Mouse (Mus musculus) heart, embryonic 11.5 days (tissue): ENCODE data around the gene Trafd1. TPM values are rescaled to one million over a fixed set of nuclear protein-coding genes. Genes with fewer than 3 reads are reported as not detected.

ENCODE experiments used
- ATAC-seq: fragments of 200-750 bp; cut with Nextera tagmentation; replicated peaks from 2 replicates; pipeline ENCODE4 v1.8.0; 2017; ENCODE audit warnings: moderate library complexity; ENCODE audit not compliant: insufficient number of reproducible peaks, low FRiP score, low TSS enrichment
- H3K27ac ChIP-seq: fragments of 300-500 bp; sonication (generic); 2 replicates; pipeline ENCODE4 v1.5.1; 2014; ENCODE audit warnings: mild to moderate bottlenecking, low read depth, low read length
- H3K27me3 ChIP-seq: fragments of 300-500 bp; sonication (generic); 2 replicates; pipeline ENCODE4 v1.6.1; 2014; ENCODE audit warnings: mild to moderate bottlenecking, low read length, mixed read lengths; ENCODE audit not compliant: control insufficient read depth, insufficient read depth
- H3K36me3 ChIP-seq: fragments of 300-500 bp; sonication (generic); 2 replicates; pipeline ENCODE4 v1.6.1; 2014; ENCODE audit warnings: mild to moderate bottlenecking, low read length, moderate library complexity, mixed read lengths; ENCODE audit not compliant: control insufficient read depth, insufficient read depth
- H3K4me1 ChIP-seq: fragments of 300-500 bp; sonication (generic); 2 replicates; pipeline ENCODE4 v1.6.1; 2014; ENCODE audit warnings: low read length; ENCODE audit not compliant: control insufficient read depth, insufficient read depth
- H3K4me2 ChIP-seq: fragments of 300-500 bp; sonication (generic); 2 replicates; pipeline ENCODE4 v1.6.1; 2014; ENCODE audit warnings: mild to moderate bottlenecking, moderate library complexity
- H3K4me3 ChIP-seq: fragments of 300-500 bp; sonication (generic); 2 replicates; pipeline ENCODE4 v1.5.1; 2014; ENCODE audit warnings: low read depth, low read length
- H3K9ac ChIP-seq: fragments of 300-500 bp; sonication (generic); 2 replicates; pipeline ENCODE4 v1.6.1; 2014; ENCODE audit warnings: mild to moderate bottlenecking, low read depth, low read length, moderate library complexity
- H3K9me3 ChIP-seq: fragments of 300-500 bp; sonication (generic); replicated peaks from 2 replicates; pipeline ENCODE4 v1.6.1; 2016; ENCODE audit warnings: low read length; ENCODE audit not compliant: control insufficient read depth
- WGBS: fragments of 180-500 bp; shearing (Covaris S2); extraction: QIAGEN DNeasy Blood & Tissue Kit; methylation state at CpG from one replicate; pipeline ENCODE4 v1.1.7; 2014; ENCODE audit not compliant: insufficient replicate concordance; 5-methylcytosine and 5-hydroxymethylcytosine counted together
- polyA plus RNA-seq: library from polyadenylated mRNA; unstranded; fragments of >200 nt; fragmentation: Nextera tagmentation; extraction: Ambion mirVana; gene quantifications from 2 replicates; pipeline ENCODE4 v1.2.1, GENCODE M21; 2014

The Trafd1 gene
- 60.6 and 69.8 TPM in 2 replicates for polyA plus RNA-seq

GRCm38 (mm10) chr5:121385461-121386119 is at the start of gene Trafd1:
Gene Trafd1, minus strand, starts transcription at chr5:121385632.
- WGBS: under 1% methylated on average over 27 of the region's 45 CpGs
- H3K4me2 ChIP-seq: peak within 1 kb of the TSS; percentile 72
- peak; percentile 97 for ATAC-seq
- peak within 1 kb of the TSS; percentile 93 for H3K27ac ChIP-seq
- H3K36me3 ChIP-seq: peaks cover 15% of the 10 kb centered on the region
- peaks cover 16% of the 10 kb centered on the region; the same call in 1 of the 2 replicates for H3K4me1 ChIP-seq
- no peaks in the 10 kb centered on the region for H3K27me3 ChIP-seq
- peak within 1 kb of the TSS; percentile 81 for H3K9ac ChIP-seq
- 0 out of 2 replicates have a peak, but pooled peaks cover 4% of the 10 kb centered on the region for H3K9me3 ChIP-seq
- H3K4me3 ChIP-seq: peak within 1 kb of the TSS; percentile 72

DNA sequence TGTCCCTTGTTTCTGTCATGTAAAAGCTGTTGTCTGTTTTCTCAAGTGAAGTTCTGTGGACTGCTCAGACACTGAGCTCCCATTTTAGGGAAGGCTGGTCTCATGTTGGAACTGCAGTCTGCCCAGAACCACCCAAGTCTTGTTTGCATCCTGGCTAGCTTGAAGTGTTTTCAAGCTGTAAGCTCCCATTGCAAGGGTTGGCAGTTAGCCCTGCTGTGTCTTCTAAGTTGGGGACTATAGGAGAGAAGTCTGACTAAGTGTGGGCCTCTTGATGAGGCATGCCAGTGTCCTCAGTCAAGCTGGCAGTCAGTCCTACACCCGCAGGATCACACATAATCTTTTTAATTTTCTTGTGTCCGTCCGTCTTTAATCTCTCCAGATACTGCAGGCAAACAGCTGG is 43.5 kb upstream of the Trafd1 start:
- Histone ChIP-seq H3K4me3 (no peak overlapping the region), H3K36me3 (peaks cover 71% of the 10 kb centered on the region), H3K27ac (no peak overlapping the region), H3K4me2 (no peak overlapping the region), H3K27me3 (no peaks in the 10 kb centered on the region), H3K4me1 (no peaks in the 10 kb centered on the region), H3K9me3 (no peaks in the 10 kb centered on the region), H3K9ac (no peak overlapping the region)
- ATAC-seq: no peak
- 91% methylated on average over 3 of the region's 3 CpGs for WGBS

GRCm38 (mm10) chr5:121423297-121423696 is 37.9 kb upstream of the Trafd1 start:
- no peaks in the 10 kb centered on the region for H3K27me3 ChIP-seq
- no peaks in the 10 kb centered on the region for H3K4me1 ChIP-seq
- H3K4me2 ChIP-seq: no peak overlapping the region
- peaks cover 49% of the 10 kb centered on the region for H3K36me3 ChIP-seq
- no peak overlapping the region for H3K4me3 ChIP-seq
- WGBS: 86% methylated on average over 10 of the region's 10 CpGs
- H3K9ac ChIP-seq: no peak overlapping the region
- ATAC-seq: no peak
- H3K9me3 ChIP-seq: no peaks in the 10 kb centered on the region
- H3K27ac ChIP-seq: no peak overlapping the region

DNA sequence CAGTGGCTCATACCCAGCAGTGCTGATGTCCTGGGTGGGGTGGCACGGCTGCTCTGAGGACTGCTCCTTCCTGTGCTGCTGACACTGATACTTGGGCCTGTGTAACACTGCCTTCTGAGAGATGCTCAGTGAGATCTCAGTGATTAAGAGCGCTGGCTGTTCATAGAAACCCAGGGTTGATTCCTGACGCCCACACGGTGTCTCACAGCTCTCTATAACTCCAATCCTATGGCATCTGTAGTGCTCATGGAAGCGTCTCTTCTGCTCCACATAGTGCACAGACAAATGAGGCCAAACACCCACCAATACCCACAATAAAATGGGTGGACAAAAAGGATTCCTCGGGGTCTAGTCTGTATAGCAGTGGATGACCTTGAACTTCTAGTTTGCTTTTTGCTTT is 37.4 kb upstream of the Trafd1 start:
- no peaks in the 10 kb centered on the region for H3K4me1 ChIP-seq
- H3K27ac ChIP-seq: no peak overlapping the region
- 88% methylated on average over 6 of the region's 6 CpGs for WGBS
- no peak overlapping the region for H3K9ac ChIP-seq
- H3K27me3 ChIP-seq: no peaks in the 10 kb centered on the region
- H3K36me3 ChIP-seq: peaks cover 52% of the 10 kb centered on the region
- ATAC-seq: no peak
- no peak overlapping the region for H3K4me3 ChIP-seq
- H3K9me3 ChIP-seq: no peaks in the 10 kb centered on the region
- H3K4me2 ChIP-seq: no peak overlapping the region

DNA sequence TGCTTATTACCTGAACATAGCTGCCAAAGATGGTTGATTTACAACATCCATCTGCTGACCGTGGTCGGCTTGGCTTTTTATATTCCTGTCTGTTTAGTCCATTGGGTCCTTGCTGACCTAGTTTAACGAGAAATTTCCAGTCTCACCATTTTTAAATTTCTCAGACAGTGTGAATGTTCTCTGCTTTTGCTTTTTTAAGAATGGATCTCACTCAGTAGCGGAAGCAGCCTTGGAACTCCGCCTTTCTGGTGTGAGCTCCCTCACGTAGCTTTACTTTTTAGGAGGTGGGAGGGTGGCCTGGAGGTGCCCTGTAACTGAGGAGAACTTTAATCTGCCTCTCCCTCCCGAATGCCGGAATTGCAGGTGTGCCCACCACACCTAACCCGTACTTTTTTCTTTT is 35.3 kb upstream of the Trafd1 start:
- Histone ChIP-seq H3K9ac (no peak overlapping the region), H3K27me3 (no peaks in the 10 kb centered on the region), H3K4me2 (no peak overlapping the region), H3K4me1 (no peaks in the 10 kb centered on the region), H3K36me3 (peaks cover 56% of the 10 kb centered on the region), H3K4me3 (no peak overlapping the region), H3K27ac (no peak overlapping the region), H3K9me3 (no peaks in the 10 kb centered on the region)
- WGBS: 93% methylated on average over 9 of the region's 9 CpGs
- no peak for ATAC-seq

GRCm38 (mm10) chr5:121410975-121411374 is 25.5 kb upstream of the Trafd1 start:
- no peaks in the 10 kb centered on the region for H3K9me3 ChIP-seq
- no peak overlapping the region for H3K4me2 ChIP-seq
- WGBS: 94% methylated on average over 4 of the region's 4 CpGs
- no peak overlapping the region for H3K9ac ChIP-seq
- no peak overlapping the region for H3K27ac ChIP-seq
- H3K36me3 ChIP-seq: peaks cover 30% of the 10 kb centered on the region
- no peak overlapping the region for H3K4me3 ChIP-seq
- no peaks in the 10 kb centered on the region for H3K27me3 ChIP-seq
- H3K4me1 ChIP-seq: no peaks in the 10 kb centered on the region
- ATAC-seq: no peak

- Histone ChIP-seq H3K27me3 (no peaks in the 10 kb centered on the region), H3K36me3 (peaks cover 12% of the 10 kb centered on the region; the same call in 1 of the 2 replicates), H3K27ac (no peak overlapping the region), H3K4me1 (0 out of 2 replicates have a peak, but pooled peaks cover 3% of the 10 kb centered on the region), H3K9me3 (no peaks in the 10 kb centered on the region), H3K4me3 (no peak overlapping the region), H3K9ac (no peak overlapping the region), H3K4me2 (no peak overlapping the region)
- WGBS: 90% methylated on average over 8 of the region's 8 CpGs
- ATAC-seq: no peak
Measured at GRCm38 (mm10) chr5:121407856-121408255, 22.4 kb upstream of the Trafd1 start.

DNA sequence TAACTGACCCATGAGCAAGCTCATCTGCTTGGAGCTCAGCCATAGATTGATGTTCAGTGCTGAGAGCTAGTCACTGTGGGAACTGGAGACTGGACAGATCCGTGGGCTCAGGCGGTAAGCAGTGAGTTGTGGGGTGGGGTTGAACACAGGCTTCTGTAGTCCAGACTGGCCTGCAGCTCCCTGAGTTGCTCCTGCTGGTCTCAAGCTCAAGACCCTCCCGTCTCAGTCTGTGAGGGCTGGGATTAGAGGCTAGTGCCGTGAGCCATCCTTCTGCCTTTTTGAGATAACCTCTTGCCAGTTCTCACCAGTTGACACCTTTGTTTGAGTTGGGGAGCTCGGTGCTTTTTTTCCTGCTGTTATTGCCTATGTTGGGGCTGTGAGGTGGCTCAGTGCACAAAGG is 15.4 kb upstream of the Trafd1 start:
- Histone ChIP-seq H3K9me3 (no peaks in the 10 kb centered on the region), H3K9ac (no peak overlapping the region), H3K4me3 (no peak overlapping the region), H3K27ac (no peak overlapping the region), H3K27me3 (no peaks in the 10 kb centered on the region), H3K36me3 (no peaks in the 10 kb centered on the region; the same call in 1 of the 2 replicates), H3K4me2 (no peak overlapping the region), H3K4me1 (peaks cover 20% of the 10 kb centered on the region)
- 68% methylated on average over 5 of the region's 5 CpGs for WGBS
- ATAC-seq: no peak

GRCm38 (mm10) chr5:121400064-121400463 is 14.6 kb upstream of the Trafd1 start:
- H3K4me2 ChIP-seq: no peak overlapping the region
- WGBS: 62% methylated on average over 5 of the region's 5 CpGs

More at GRCm38 (mm10) chr5:121400064-121400463, 14.6 kb upstream of the Trafd1 start:
- Histone ChIP-seq H3K27me3 (no peaks in the 10 kb centered on the region), H3K9ac (no peak overlapping the region), H3K27ac (no peak overlapping the region), H3K4me3 (no peak overlapping the region), H3K36me3 (no peaks in the 10 kb centered on the region; the same call in 1 of the 2 replicates), H3K9me3 (no peaks in the 10 kb centered on the region), H3K4me1 (peaks cover 20% of the 10 kb centered on the region)
- no peak for ATAC-seq
